Mouse (Mus musculus): ENCODE data around the gene Axin2. TPM values are rescaled to one million over a fixed set of nuclear protein-coding genes. Genes with fewer than 3 reads are reported as not detected.

Gene Axin2
- polyA plus RNA-seq, 1 experiment: 2.5 TPM

DNA sequence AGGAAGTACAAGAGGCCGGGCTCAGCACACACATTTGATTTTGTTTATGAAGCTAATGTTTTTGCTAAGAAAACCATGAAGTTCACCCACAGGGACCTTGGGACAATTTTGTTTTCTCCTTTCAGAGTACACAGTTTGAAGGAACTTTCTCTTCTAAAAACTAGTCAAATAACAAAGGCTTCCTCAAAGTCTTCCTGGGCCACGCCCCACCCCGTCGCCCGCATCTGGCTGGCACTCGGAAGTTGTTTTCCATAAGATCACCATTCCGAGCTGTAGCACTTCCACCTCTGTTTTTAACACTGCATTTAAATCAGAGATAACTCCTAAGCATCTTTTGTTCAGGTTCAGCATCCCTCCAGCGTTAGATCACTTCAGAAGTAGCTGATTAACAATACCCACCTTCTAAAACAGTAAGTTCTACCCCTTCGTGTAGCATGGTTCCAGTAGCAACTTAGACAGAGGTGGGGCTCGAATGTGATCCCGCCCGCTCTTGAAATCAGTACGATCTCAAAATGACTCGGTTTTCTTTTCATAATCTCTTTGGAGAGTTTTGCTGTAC is 9.7 kb upstream of the Axin2 start:
- WGBS: 3% methylated on average over 14 of the region's 14 CpGs
- no peaks in the 10 kb centered on the region for H3K4me1 ChIP-seq (ENCODE audit: control insufficient read depth, insufficient read depth, low read length)
- TF ChIP-seq CTCF (IDR thresholded peaks at IDR 0.05; ENCODE audit: control insufficient read depth, insufficient read depth, low read length): no peak
- TF ChIP-seq POLR2A (IDR thresholded peaks at IDR 0.05; ENCODE audit: borderline replicate concordance, control insufficient read depth, low read depth, low read length): no peak
- no peak overlapping the region for H3K4me3 ChIP-seq (replicated peaks; ENCODE audit: control insufficient read depth, low read depth, low read length)
- H3K27ac ChIP-seq (ENCODE audit: control insufficient read depth, insufficient read depth, low read depth, low read length, poor library complexity): no peak overlapping the region

DNA sequence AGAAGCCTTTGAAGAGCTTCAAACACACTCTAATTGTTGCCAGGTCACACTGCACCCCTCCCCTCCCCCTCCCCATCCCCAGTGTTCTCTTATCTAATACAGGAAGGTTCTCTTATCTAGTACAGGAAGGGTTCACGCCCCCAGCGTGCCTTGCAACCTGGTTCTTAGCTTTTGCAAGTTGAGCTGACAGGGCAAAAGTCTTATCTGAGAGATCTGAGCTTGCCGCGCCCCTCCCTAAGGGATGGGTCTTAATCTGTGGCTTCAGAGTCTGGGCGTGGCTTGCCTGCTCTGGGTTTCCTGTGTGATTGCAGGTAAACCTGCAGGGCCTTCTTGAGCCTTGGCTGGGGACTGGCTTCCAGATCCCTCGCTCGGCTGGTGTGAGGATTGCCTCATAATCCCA is 9.2 kb upstream of the Axin2 start:
- WGBS: 5% methylated on average over 7 of the region's 7 CpGs
- Histone ChIP-seq H3K4me3 (replicated peaks; ENCODE audit: control insufficient read depth, low read depth, low read length) (no peak overlapping the region), H3K4me1 (ENCODE audit: control insufficient read depth, insufficient read depth, low read length) (no peaks in the 10 kb centered on the region), H3K27ac (ENCODE audit: control insufficient read depth, insufficient read depth, low read depth, low read length, poor library complexity) (no peak overlapping the region)
- TF ChIP-seq POLR2A (IDR thresholded peaks at IDR 0.05; ENCODE audit: borderline replicate concordance, control insufficient read depth, low read depth, low read length): no peak
- TF ChIP-seq CTCF (IDR thresholded peaks at IDR 0.05; ENCODE audit: control insufficient read depth, insufficient read depth, low read length): no peak

DNA sequence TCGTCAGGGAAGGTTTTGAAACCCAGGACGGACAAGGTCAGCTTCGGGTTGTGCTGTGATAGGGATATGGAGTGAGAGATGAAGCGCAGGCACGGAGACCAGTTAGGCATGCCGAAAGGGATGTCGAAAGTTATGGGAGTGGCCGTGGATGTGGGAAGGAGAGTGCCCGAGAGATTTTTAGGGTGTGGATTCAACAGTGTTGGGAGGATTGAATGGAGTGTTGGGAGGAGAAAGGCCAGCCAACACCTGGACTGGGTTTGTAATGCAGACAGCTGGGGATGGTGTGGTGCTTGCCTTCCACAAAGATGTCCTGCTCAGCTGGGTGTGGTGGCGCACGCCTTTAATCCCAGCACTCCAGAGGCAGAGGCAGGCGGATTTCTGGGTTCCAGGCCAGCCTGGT is 8.0 kb upstream of the Axin2 start:
- TF ChIP-seq CTCF (IDR thresholded peaks at IDR 0.05; ENCODE audit: control insufficient read depth, insufficient read depth, low read length) (no peak), POLR2A (IDR thresholded peaks at IDR 0.05; ENCODE audit: borderline replicate concordance, control insufficient read depth, low read depth, low read length) (no peak)
- Histone ChIP-seq H3K4me1 (ENCODE audit: control insufficient read depth, insufficient read depth, low read length) (no peaks in the 10 kb centered on the region), H3K27ac (ENCODE audit: control insufficient read depth, insufficient read depth, low read depth, low read length, poor library complexity) (no peak overlapping the region), H3K4me3 (replicated peaks; ENCODE audit: control insufficient read depth, low read depth, low read length) (no peak overlapping the region)
- WGBS: 86% methylated on average over 12 of the region's 12 CpGs

DNA sequence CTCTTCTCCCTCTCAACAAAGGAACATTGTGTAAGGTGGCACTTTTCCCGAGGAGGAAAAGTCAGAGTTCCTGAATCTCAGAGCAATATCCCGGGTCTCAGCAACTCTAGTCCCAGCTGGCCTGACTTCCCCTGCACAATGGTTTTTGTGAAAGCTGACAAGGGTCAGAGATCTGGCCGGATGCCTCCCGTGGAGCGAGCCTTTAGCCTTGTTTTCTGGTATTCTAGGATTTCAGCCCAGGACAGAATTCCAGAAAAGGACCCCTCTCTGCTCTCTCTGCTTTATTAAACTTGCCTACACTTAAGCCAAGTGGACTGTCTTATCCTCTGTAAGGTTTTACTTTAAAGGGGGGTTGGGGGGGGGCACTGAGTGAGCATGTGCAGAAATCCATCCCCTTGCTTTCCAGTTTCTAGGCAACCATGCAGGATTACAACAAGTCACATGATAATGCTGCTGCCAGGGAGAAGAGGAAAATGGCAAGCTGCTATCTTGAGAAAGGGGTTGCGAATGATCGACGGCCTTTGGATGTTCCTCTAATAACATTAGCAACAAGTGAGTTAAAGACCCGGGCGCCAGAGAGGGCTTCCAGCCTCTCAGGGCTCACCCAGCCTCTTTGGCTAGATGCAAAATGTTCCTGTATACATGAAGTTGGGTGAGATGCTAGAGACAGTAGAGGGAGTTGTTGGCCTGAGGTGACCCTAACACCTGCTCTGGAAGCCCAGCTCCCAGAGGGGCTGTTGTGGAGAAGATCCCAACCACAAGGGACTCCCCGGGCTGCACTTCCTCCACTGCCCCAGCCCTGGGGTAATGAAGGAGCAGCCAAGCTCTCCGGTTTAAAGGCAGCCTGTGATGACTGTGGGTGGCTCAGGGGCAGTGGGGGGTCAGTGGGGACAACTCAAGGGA is 2.5 kb upstream of the Axin2 start:
- Histone ChIP-seq H3K4me3 (replicated peaks; ENCODE audit: control insufficient read depth, low read depth, low read length) (no peak overlapping the region), H3K27ac (ENCODE audit: control insufficient read depth, insufficient read depth, low read depth, low read length, poor library complexity) (no peak overlapping the region), H3K4me1 (ENCODE audit: control insufficient read depth, insufficient read depth, low read length) (no peaks in the 10 kb centered on the region)
- TF ChIP-seq CTCF (IDR thresholded peaks at IDR 0.05; ENCODE audit: control insufficient read depth, insufficient read depth, low read length) (no peak), POLR2A (IDR thresholded peaks at IDR 0.05; ENCODE audit: borderline replicate concordance, control insufficient read depth, low read depth, low read length) (no peak)
- WGBS: 40% methylated on average over 12 of the region's 12 CpGs

DNA sequence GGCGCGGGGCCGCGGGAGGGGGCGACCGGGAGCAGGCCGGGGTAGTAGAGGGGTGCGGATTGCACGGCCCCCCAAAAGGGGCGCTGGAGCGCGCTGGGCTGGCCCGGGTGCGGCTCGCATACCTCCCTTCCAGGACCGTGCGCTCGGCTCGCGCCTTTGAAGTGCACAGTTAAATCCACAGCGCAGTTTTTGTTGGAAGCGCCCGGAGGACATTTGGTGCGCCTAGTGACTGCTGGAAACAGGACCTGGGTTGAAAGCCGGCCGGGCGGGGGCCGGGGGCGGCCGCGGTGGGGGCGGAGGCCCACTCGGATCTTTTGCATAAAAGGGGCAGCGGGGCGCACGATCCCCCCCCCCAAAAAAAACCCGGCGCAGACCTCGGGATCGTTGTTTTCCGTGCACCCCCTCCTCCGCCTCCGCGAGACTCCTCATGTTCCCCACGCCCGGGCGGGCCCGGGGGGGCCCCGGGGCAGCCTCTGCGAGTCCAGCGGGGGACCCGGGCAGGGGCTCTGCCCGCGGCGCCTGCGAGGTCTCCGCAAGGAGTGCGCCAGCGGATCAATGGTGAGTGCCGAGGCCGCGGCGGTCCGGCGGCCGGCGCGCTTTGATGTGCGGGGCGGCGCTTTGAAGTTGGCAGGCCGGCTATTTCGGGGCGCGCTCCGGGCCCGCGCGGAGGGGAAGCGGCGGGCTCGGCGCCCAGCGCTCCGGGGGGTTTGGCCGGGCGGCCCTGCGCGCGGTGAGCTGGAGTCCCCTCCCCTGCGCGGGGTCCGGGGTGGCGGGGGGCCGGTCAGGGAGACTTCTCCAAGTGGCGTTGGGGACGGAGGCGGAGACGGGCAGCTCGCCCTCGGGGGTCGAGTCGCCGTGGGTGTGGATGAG is 722 bp downstream of the Axin2 start:
- Histone ChIP-seq H3K4me3 (replicated peaks; ENCODE audit: control insufficient read depth, low read depth, low read length) (peak overlapping the region; percentile 48), H3K4me1 (ENCODE audit: control insufficient read depth, insufficient read depth, low read length) (no peaks in the 10 kb centered on the region), H3K27ac (ENCODE audit: control insufficient read depth, insufficient read depth, low read depth, low read length, poor library complexity) (peak overlapping the region; percentile 61)
- WGBS: 1% methylated on average over 97 of the region's 104 CpGs
- TF ChIP-seq POLR2A (IDR thresholded peaks at IDR 0.05; ENCODE audit: borderline replicate concordance, control insufficient read depth, low read depth, low read length) (no peak), CTCF (IDR thresholded peaks at IDR 0.05; ENCODE audit: control insufficient read depth, insufficient read depth, low read length) (no peak)

DNA sequence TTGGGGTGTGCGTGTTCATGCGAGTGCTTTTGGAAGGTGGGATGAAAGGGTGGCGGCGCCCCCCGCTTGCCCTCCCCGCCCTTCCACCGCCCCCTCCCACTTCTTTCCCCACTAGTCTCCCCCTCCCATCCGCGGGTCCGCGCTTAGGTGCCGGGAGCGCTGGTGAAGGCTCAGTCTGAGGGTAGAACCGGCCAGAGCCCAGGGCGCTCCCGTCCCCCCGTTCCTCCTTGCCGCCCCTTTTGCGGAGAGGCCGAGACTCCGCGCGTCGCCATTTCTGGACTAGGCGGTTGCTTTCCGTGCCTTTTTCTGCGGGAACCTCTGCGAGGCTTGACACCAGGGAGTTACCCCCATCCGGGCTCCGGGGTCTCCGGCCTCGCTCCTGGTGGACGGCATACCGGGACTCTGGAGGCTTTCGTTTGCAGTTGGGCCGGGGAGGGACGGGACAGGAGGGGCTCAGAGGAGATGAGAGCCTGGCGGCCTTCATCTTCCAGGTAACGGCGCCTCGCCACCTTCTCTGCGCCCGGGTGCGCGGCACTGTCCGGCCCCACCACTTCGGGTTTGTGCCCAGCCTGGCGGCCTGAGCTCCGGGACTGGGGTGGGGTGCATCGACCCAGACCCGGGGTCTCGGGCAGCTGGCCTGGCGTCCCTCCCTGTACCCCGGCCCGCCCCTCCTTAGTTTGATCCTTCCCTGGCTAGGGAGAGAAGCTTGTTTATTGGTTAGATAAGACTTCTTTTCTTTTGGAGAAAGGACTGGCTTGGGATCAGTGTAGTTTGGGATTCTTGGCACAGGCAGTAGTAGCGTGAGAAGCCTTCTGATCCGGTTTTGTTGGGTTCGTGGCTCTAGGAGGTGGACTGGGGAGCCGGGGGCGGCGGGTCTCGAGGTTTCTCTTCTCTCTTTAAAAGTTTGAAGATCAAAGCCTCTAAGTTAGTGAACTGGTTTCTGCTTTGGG is 1.6 kb downstream of the Axin2 start:
- Histone ChIP-seq H3K4me3 (replicated peaks; ENCODE audit: control insufficient read depth, low read depth, low read length) (peak overlapping the region; percentile 44), H3K27ac (ENCODE audit: control insufficient read depth, insufficient read depth, low read depth, low read length, poor library complexity) (no peak overlapping the region), H3K4me1 (ENCODE audit: control insufficient read depth, insufficient read depth, low read length) (no peaks in the 10 kb centered on the region)
- no peak for TF ChIP-seq CTCF (IDR thresholded peaks at IDR 0.05; ENCODE audit: control insufficient read depth, insufficient read depth, low read length)
- no peak for TF ChIP-seq POLR2A (IDR thresholded peaks at IDR 0.05; ENCODE audit: borderline replicate concordance, control insufficient read depth, low read depth, low read length)
- 1% methylated on average over 55 of the region's 62 CpGs for WGBS

DNA sequence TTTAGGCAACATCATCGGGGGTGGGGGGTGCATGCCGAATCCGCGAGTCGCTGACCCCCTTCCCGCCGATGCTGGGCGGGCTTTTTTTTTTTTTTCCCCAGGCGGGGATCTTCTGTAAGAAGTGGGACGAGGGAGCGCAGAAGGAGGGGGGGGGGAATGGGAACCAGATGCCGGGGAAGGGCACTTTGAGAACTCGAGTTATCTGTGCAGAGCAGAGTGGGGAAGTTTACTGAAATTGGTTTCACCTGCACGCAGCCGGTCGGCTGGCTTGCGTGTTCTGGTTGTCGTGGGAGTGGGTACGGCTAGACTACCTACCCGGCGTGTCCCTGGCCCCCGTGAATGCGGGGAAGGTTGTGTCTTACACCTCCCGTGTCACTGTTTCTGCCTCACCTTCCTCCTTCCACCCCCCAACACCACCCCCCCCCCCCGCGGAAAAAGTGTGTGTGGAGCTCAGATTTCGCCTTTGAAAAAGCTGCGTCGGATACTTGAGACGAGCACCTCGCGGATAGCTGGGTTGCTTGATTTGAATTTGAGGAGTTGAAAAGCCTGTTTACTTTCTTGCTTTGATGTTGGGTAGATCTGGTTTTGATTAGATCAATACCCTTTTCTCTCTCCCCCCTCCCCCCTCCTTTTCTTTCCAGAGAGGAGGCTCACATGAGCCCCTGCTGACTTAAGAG is 2.5 kb downstream of the Axin2 start:
- WGBS: 3% methylated on average over 32 of the region's 32 CpGs
- H3K4me3 ChIP-seq (replicated peaks; ENCODE audit: control insufficient read depth, low read depth, low read length): no peak overlapping the region
- H3K27ac ChIP-seq (ENCODE audit: control insufficient read depth, insufficient read depth, low read depth, low read length, poor library complexity): no peak overlapping the region
- H3K4me1 ChIP-seq (ENCODE audit: control insufficient read depth, insufficient read depth, low read length): no peaks in the 10 kb centered on the region
- TF ChIP-seq CTCF (IDR thresholded peaks at IDR 0.05; ENCODE audit: control insufficient read depth, insufficient read depth, low read length): no peak
- no peak for TF ChIP-seq POLR2A (IDR thresholded peaks at IDR 0.05; ENCODE audit: borderline replicate concordance, control insufficient read depth, low read depth, low read length)

Measured in bone marrow, adult 2 months (tissue).